Mouse (Mus musculus): Measurements from ENCODE around the gene Gpam.
A peak's percentile ranks its signal among the peaks of the same experiment; 100 is the strongest.

Gpam gene

GRCm38 (mm10) chr19:55138506-55138905 is 11.5 kb upstream of the Gpam start:
- DNase-seq (ENCODE audit: low spot score), result no peak

DNA sequence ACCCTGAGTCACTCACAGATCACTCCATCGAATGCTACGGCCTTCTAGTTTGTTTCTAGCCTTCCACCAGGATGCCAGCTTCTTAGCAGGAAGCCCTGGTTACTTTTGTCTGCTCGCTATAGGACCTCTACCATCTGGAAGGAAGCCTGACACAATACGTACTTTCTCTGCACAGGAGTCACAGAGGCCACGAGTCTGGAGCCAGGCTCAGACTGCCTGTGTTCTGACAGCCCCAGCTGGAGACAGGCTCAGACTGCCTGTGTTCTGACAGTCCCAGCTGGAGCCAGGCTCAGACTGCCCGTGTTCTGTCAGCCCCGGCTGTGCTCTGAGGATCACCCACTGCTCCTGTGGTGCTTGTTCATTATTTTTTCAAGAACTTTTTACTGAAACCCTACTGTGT is 10.8 kb upstream of the Gpam start:
- DNase-seq (ENCODE audit: low spot score), result no peak

GRCm38 (mm10) chr19:55136693-55137427 is 9.8 kb upstream of the Gpam start:
- DNase-seq (ENCODE audit: low spot score), result no peak

GRCm38 (mm10) chr19:55135918-55136317 is 8.9 kb upstream of the Gpam start:
- no peak for DNase-seq (ENCODE audit: low spot score)

GRCm38 (mm10) chr19:55134521-55134920 is 7.5 kb upstream of the Gpam start:
- no peak for DNase-seq (ENCODE audit: low spot score)

DNA sequence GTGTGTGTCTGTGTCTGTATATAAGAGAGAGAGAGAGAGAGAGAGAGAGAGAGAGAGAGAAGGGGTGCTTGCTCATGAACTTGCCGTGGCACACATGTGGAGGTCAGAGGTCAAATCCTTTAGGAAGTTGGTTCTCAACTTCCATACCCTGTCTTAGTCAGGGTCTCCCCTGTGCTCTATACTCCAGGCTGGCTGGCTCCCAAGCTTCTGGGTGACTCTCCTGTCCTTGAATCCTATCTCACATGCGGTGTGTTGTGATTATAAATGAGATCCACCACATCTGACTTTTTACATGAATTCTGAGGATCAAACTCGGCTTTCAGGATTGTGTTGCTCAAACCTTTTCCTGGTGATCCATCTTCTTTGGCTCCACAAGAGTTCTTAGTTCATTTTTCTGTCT is 5.4 kb upstream of the Gpam start:
- DNase-seq (ENCODE audit: low spot score), result no peak

DNA sequence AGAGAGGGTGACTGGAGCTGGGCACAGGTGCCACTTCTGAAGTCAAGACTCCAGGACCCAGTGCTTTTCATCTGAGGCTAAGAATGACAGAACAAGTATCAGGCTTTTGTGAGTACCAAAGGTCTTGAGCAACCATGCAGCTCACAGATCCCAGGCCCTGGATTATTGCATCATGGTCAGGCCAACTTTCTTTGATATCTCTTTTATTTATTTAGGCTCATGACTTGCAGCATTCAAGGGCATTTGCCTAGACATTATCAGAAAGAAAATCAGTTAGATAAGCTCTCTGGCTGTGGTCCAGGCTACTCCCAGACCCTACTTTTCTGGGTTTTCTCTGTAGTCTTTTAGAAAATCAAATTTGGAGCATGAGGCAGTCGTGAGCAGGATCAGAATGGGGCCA is 4.7 kb upstream of the Gpam start:
- DNase-seq (ENCODE audit: low spot score), result no peak

DNA sequence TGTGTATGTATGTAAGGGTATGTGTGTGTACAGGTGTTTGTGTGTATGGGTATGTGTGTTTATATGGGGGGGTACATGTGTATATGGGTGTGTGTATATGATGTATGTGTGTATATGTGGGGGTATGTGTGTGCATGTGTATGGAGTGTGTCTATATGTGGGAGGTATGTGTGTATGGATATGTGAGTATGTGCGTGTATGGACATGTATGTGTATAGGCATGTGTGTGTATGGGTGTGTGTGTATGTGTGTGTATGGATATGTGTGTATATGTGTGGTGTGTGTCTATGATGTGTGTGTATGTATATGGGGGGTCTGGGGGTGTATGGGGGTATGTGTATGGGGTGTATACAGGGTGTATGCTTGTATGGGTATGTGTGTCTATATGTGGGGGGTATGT is 1.4 kb upstream of the Gpam start:
- no peak for DNase-seq (ENCODE audit: low spot score)

DNA sequence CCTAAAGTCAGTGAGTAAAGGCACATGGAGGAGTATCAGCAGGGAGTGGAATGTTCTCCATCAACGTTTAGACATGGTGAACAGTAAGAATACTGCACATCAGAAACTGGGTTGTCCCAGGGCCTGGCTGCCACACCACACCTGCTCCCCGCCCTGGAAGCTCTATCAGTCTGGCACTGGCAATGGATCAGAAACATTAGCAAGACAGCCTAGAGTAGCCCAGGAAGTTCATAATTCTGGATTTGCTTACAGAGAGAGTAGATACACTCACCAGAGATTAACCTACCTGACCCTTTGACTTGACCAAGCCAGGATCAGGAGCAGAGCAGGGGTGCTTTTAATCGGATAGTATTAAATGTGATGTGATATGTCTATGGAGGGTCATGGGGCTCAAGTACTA is 1.6 kb downstream of the Gpam start:
- DNase-seq (ENCODE audit: low spot score), result no peak

DNA sequence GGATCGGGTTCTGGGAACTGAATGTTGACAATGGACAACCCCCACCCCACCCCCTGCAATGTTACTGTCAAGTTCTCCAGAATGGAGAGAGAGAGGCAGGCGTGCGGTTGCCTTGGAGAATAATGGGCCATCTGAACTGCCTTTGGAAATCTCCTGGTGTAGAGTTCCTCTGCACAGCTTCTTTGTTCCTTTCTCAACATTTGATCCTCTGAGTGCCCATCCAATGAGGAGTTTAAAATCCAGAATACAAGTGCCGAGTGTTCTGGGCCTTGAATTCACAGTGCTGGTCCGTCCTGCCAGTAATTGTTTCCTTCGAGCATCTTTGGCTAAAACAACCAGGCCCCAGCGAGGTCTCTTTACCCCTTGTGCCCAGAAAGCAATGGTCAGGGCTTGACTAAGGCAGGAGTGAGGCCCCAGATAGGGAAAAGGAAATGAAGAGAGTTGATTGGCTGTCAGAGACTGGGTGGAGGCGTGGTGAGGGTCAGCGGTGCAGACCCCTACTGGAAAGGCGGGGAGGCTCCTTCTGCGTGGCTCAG is 4.0 kb downstream of the Gpam start:
- peak; percentile 26 for DNase-seq (ENCODE audit: low spot score)

DNA sequence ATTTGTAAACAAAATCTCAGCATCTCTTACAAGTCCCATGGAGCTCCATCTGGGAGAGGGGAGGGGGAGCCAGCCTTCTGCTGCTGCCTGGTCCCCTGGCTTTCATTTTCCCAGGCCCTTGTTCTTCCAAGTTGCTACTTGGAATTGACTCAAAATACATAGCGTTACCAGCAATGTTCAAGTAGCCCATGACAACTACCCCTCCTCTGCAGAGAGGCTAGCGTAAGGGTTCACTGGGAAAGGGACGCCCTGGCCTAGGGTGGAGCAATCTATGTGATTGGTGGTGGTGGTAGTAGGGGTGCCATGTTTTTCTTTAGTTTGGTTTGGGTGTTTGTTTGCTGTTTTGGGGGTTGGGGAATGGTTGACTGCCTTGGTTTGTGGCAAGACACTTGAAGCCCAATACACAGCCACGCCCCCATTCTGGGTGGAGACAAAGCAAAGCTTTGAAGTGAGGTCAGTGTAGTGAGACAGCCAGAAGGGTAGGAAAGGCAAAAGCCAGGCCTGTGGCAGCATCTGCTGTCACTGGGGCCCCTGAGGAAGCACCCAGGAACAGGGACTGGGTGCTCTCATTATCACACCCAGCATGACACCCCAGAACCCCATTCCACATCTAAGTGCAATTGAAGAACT is 4.6 kb downstream of the Gpam start:
- peak; percentile 34 for DNase-seq (ENCODE audit: low spot score)

DNA sequence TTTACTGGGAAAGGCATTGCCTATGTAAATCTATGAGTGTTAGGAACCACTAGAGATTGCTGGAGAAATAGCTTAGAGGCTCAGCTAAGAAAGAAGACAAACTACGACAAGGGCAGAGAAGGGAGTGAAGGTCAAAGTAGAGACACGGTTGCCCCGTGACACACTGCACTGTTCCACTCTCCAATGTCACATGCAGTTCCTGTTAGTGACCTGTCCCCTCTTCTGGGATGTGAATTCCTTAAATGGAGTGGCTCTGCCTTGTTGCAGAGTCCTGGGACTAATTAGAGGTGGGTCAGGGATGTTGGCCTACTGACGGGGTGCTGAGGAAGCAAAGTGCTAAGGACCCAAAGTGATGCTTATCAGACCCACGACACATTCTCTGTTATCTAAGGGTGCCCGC is 5.2 kb downstream of the Gpam start:
- no peak for DNase-seq (ENCODE audit: low spot score)

DNA sequence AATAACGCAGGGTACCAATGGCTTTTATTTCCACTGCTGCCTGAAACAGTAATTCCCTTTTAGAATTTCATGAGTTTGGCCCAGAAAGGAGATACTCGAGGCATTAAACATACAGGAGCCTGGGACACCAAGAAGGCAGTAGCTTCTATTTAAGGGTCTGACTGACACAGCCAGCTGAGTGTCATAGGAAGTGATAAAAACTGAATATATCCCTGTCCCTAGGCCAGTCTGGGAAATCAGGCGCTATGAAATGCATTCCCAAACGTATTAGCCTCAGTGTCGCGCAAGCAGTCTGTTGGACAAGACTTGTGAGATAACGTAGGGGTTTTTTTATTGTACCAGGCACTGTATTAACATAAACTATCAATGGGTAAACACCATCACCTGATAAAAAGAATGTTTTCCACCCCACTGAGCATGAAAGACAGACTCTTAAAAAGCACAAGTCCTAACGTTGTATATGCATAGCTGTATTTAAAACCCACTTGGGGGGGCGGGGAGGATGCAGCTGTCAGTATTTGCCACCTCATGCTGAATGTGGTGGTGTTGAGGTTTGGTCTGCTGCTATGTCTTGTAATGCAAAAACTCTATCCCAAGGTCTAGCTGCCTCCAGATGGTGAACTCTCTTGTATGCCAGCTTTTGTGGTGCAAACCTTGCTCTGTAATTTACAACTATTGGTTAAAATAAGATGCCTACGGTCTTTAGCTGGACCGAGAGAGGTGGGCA is 6.4 kb downstream of the Gpam start:
- DNase-seq (ENCODE audit: low spot score), result no peak

- DNase-seq (ENCODE audit: low spot score), result no peak
These were observed 7.5 kb downstream of the Gpam start for GRCm38 (mm10) chr19:55119541-55119940.

- DNase-seq (ENCODE audit: low spot score), result no peak
These were observed 9.0 kb downstream of the Gpam start for GRCm38 (mm10) chr19:55117991-55118390.

DNA sequence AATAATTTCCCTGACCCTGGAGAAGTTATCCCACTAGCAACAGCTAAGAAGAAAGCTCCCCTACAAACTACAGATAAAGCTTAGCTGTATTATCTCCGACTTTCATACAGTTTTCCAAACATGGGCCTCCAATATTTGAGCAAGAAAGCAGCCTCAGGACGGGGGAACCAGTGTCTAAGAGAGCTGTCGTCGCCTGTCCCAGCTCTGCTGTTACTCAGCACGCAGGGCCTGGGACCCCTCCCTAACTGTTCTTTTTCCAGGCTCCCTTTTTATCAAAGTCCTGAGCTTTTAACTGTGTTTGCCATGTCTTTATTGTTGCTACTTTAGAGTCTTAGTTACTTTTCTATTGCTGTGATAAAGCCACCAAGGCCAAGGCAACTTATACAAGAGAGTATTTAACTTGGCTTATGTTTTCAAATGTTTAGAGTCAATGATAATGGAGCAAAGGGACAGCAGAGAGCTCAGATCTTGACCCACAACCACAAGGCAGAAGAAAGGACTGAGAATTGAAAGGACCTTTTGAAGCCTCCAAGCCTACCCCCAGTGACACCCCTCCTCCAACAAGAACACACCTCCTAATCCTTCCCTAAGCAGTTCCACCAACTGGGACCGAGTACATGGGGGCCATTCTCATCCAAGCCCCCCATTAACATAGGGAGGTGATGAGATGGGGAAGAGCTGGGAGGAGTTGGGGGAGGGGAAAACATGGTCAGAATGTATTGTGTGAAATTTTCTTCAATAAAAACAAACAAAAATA is 9.8 kb downstream of the Gpam start:
- no peak for DNase-seq (ENCODE audit: low spot score)

- no peak for DNase-seq (ENCODE audit: low spot score)
These were observed 11.5 kb downstream of the Gpam start for GRCm38 (mm10) chr19:55115532-55115931.

GRCm38 (mm10) chr19:55114825-55115395 is 12.1 kb downstream of the Gpam start:
- no peak for DNase-seq (ENCODE audit: low spot score)

DNA sequence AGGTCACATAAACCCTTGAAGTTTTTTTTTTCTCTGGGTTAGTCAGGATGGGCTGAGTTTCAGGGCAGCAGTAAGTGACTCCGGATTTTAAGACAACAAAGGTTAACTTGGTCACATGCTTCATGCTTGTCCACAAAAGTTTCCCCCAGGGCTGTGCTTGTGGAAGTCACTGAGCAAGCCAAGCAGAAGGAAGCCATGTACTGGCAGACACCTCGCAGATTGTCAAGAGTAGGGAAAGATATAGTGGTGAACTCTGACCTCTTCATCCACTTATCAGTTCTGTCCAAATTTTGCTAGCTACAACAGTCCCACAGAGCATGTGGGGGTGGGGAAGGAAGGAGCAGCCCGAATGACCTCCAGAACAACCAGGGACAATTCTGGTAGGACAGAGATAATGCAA is 19.1 kb downstream of the Gpam start:
- DNase-seq (ENCODE audit: low spot score), result no peak

DNA sequence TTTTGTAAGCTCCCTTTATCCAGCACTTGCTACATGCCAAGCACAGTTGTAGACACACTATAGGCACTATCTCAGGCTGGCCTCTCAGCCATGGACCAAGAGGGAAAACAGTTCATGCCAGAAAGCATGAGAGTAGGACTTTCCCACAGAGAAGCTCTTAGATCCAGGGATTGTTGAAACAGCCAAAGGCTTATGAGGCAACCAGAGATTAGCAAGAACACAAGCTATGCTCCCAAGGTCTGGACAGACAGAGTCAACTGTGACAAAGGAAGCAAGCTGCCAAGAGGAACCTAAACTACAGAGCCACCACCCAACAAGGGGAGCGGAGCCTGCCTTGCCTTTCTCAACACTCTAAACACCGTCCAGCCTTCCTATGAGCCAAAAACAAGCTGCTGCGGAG is 21.1 kb downstream of the Gpam start:
- DNase-seq (ENCODE audit: low spot score), result no peak

- peak; percentile 67 for DNase-seq (ENCODE audit: low spot score)
These were observed 23.8 kb downstream of the Gpam start for GRCm38 (mm10) chr19:55103081-55103830.

Data from layer of hippocampus, adult 11-12 months (tissue).